Mouse (Mus musculus) embryonic facial prominence, embryonic 11.5 days (tissue): ENCODE data around the gene Arid5a. TPM values are rescaled to one million over a fixed set of nuclear protein-coding genes. Genes with fewer than 3 reads are reported as not detected.

Experiments used
- ATAC-seq: fragments of 200-750 bp; cut with Nextera tagmentation; replicated peaks from 2 replicates; pipeline ENCODE4 v1.8.0; 2017; ENCODE audit warnings: low read depth; ENCODE audit not compliant: insufficient number of reproducible peaks, low FRiP score, low TSS enrichment
- DNase-seq: peaks from one replicate; pipeline ENCODE4 v3.0.0-alpha.2; 2015; ENCODE audit warnings: low spot score
- H3K27ac ChIP-seq: fragments of 300-500 bp; sonication (generic); replicated peaks from 2 replicates; pipeline ENCODE4 v1.5.1; 2014; ENCODE audit warnings: mild to moderate bottlenecking, low read depth, low read length, control low read depth
- H3K27me3 ChIP-seq: fragments of 300-500 bp; sonication (generic); 2 replicates; pipeline ENCODE4 v1.6.1; 2014; ENCODE audit warnings: mild to moderate bottlenecking, low read length, moderate library complexity, mixed read lengths; ENCODE audit not compliant: control insufficient read depth, insufficient read depth
- H3K36me3 ChIP-seq: fragments of 300-500 bp; sonication (generic); replicated peaks from 2 replicates; pipeline ENCODE4 v1.6.1; 2014; ENCODE audit warnings: low read depth, mild to moderate bottlenecking, low read length, moderate library complexity, mixed read lengths; ENCODE audit not compliant: control insufficient read depth, insufficient read depth
- H3K4me1 ChIP-seq: fragments of 300-500 bp; sonication (generic); 2 replicates; pipeline ENCODE4 v1.6.1; 2014; ENCODE audit warnings: low read length, mixed read lengths; ENCODE audit not compliant: control insufficient read depth, insufficient read depth
- H3K4me2 ChIP-seq: fragments of 300-500 bp; sonication (generic); 2 replicates; pipeline ENCODE4 v1.6.1; 2014; ENCODE audit warnings: low read depth, mild to moderate bottlenecking, control low read depth, low read length, moderate library complexity
- H3K4me3 ChIP-seq: fragments of 300-500 bp; sonication (generic); 2 replicates; pipeline ENCODE4 v1.5.1; 2014; ENCODE audit warnings: low read depth, low read length, control low read depth
- H3K9ac ChIP-seq: fragments of 300-500 bp; sonication (generic); replicated peaks from 2 replicates; pipeline ENCODE4 v1.6.1; 2014; ENCODE audit warnings: mild to moderate bottlenecking, control low read depth, low read length
- H3K9me3 ChIP-seq: fragments of 300-500 bp; sonication (generic); replicated peaks from 2 replicates; pipeline ENCODE4 v1.6.1; 2016; ENCODE audit warnings: mild to moderate bottlenecking, low read length, inconsistent platforms, mixed read lengths; ENCODE audit not compliant: control insufficient read depth
- WGBS: fragments of 180-500 bp; shearing (Covaris S2); extraction: QIAGEN DNeasy Blood & Tissue Kit; methylation state at CpG from one replicate; pipeline ENCODE4 v1.1.7; 2014; 5-methylcytosine and 5-hydroxymethylcytosine counted together
- polyA plus RNA-seq: library from polyadenylated mRNA; unstranded; fragments of >200 nt; fragmentation: Nextera tagmentation; extraction: Ambion mirVana; gene quantifications from 2 replicates; pipeline ENCODE4 v1.2.1, GENCODE M21; 2014

Gene Arid5a
- polyA plus RNA-seq, 1 experiment from 2014 or later: 1.6 TPM

DNA sequence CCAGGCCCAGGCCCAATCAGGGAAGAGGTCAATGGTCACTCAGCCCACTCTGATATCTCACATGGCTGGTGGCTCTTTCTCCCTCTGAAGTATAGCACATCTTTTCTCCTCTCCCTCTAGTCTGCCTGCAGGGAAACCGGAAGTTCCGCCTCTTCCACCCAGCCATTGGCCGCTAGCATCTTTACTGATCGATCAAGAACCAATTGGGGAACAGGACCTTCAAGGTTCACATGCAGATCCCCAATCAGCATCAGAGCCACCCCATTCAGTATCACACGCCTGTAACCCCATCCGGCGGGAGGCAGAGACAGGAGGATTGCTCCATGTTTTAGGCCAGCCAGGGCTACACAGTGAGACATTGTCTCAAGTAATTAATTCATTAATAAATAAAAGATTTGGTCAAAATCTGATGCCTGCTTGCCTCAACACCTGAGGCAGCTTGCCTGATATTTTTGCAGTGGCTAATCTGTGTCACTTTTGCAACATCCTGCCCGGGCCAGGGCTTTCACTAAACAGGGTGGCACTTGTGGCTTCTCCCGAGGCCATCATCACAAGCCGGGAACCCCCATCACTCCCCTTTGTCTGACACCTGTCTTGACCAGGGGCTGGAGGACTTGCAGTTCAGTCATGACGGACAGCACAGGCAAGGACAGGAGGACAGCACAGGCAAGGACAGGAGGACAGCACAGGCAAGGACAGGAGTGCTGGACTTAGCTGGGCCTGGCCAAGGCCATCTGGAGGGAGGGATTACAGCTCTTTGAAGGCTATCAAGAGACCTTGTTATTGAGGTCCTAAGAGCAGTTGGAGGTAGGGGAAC lies 7.6 kb downstream of the Arid5a start:
- Histone ChIP-seq H3K4me2 (no peak overlapping the region), H3K4me3 (no peak overlapping the region), H3K9me3 (no peaks in the 10 kb centered on the region), H3K27me3 (no peaks in the 10 kb centered on the region), H3K36me3 (no peaks in the 10 kb centered on the region), H3K27ac (no peak overlapping the region), H3K9ac (no peak overlapping the region), H3K4me1 (no peaks in the 10 kb centered on the region)
- no peak for ATAC-seq
- no peak for DNase-seq
- whole genome bisulfite sequencing: 88% methylated on average over 11 of the region's 11 CpGs

GRCm38 (mm10) chr1:36315776-36316100 lies 8.2 kb downstream of the Arid5a start:
- H3K36me3 ChIP-seq: no peaks in the 10 kb centered on the region
- H3K27me3 ChIP-seq: no peaks in the 10 kb centered on the region
- no peak overlapping the region for H3K9ac ChIP-seq
- ATAC-seq (no peak), DNase-seq (no peak)
- no peaks in the 10 kb centered on the region for H3K4me1 ChIP-seq
- no peak overlapping the region for H3K27ac ChIP-seq
- 93% methylated on average over 2 of the region's 2 CpGs for WGBS
- H3K4me3 ChIP-seq: no peak overlapping the region
- no peaks in the 10 kb centered on the region for H3K9me3 ChIP-seq
- no peak overlapping the region for H3K4me2 ChIP-seq

- ATAC-seq (no peak), DNase-seq (no peak)
- Histone ChIP-seq H3K4me2 (no peak overlapping the region), H3K27ac (no peak overlapping the region), H3K27me3 (no peaks in the 10 kb centered on the region), H3K9me3 (no peaks in the 10 kb centered on the region), H3K4me1 (no peaks in the 10 kb centered on the region; the same call in 1 of the 2 replicates), H3K9ac (no peak overlapping the region), H3K36me3 (no peaks in the 10 kb centered on the region), H3K4me3 (no peak overlapping the region)
- 80% methylated on average over 2 of the region's 2 CpGs for WGBS
These were observed 13.6 kb downstream of the Arid5a start for GRCm38 (mm10) chr1:36321164-36321563.

DNA sequence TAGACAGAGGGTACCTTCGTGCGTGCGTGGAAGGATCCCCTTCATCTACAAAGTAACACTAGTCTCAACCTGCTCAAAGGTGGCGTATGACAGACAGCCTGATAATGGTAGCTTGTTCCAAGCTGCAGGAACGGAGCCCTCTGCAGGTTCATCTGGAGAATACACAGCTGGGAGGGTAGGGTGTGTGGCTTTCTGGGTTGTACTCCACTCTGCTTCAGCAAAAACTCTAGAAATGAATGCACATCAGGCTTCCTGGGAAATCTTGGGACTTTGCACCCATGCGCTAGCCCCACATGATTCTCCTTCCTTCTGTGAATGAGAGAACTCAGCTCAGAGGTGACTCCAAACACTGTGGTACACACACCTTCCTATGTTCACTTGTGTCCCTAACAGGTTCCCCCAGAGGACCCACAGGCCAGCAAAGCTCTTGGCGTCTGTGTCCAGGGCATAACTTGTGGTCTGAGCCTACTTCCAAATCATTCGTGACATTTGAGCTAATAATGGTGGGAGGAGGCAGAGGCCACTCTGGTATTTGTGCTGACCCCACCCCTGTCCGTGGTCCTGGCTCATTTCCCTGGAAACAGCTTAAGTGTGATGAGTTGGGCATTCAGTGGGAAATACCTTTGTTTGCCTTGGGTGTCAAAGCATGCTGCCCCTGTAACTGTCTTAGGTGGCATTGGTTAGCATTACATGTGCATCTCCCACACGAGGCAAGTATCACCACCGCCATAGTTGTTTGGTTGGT lies 14.5 kb downstream of the Arid5a start:
- Histone ChIP-seq H3K36me3 (no peaks in the 10 kb centered on the region), H3K9me3 (no peaks in the 10 kb centered on the region), H3K4me3 (no peak overlapping the region), H3K4me1 (no peaks in the 10 kb centered on the region; the same call in 1 of the 2 replicates), H3K27ac (no peak overlapping the region), H3K27me3 (no peaks in the 10 kb centered on the region), H3K9ac (no peak overlapping the region), H3K4me2 (no peak overlapping the region)
- WGBS: 73% methylated on average over 11 of the region's 11 CpGs
- DNase-seq (no peak), ATAC-seq (no peak)

- ATAC-seq: no peak; the same call in 1 of the 2 replicates
- no peak for DNase-seq
- no peak overlapping the region for H3K4me2 ChIP-seq
- no peaks in the 10 kb centered on the region for H3K9me3 ChIP-seq
- H3K27me3 ChIP-seq: no peaks in the 10 kb centered on the region
- no peak overlapping the region for H3K4me3 ChIP-seq
- 31% methylated on average over 9 of the region's 9 CpGs for WGBS
- H3K9ac ChIP-seq: no peak overlapping the region
- no peaks in the 10 kb centered on the region for H3K36me3 ChIP-seq
- H3K4me1 ChIP-seq: no peaks in the 10 kb centered on the region; the same call in 1 of the 2 replicates
- H3K27ac ChIP-seq: no peak overlapping the region
These were observed 15.5 kb downstream of the Arid5a start for GRCm38 (mm10) chr1:36323076-36323475.

GRCm38 (mm10) chr1:36323746-36324448 lies 16.4 kb downstream of the Arid5a start:
- no peak overlapping the region for H3K4me2 ChIP-seq
- H3K27ac ChIP-seq: no peak overlapping the region
- DNase-seq: peak; percentile 69
- no peak overlapping the region for H3K4me3 ChIP-seq
- H3K27me3 ChIP-seq: no peaks in the 10 kb centered on the region
- no peak overlapping the region for H3K9ac ChIP-seq
- no peaks in the 10 kb centered on the region; the same call in 1 of the 2 replicates for H3K4me1 ChIP-seq
- 51% methylated on average over 7 of the region's 8 CpGs for WGBS
- H3K9me3 ChIP-seq: no peaks in the 10 kb centered on the region
- no peak for ATAC-seq
- no peaks in the 10 kb centered on the region for H3K36me3 ChIP-seq

DNA sequence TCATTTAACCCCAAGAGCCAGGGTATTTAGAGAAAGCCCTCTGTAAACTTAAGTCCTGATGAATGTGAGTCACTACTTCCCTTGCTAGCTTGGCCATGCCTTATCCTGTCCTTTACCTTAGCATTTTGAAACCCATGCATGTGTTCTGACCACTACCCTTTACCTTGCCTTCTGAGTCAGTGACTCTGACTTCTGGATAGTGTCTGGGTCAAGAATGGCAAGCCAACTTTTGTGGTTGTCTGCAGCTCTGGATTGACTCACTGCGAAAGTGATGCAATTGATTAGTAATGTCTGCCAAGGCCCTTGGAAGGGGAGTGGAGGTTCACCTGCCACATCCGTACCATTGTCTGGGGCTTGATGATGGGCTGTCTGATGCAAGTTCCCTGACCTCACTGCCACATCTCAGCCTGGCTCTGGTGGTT lies 18.4 kb downstream of the Arid5a start:
- H3K4me1 ChIP-seq: no peaks in the 10 kb centered on the region; the same call in 1 of the 2 replicates
- H3K9me3 ChIP-seq: no peaks in the 10 kb centered on the region
- no peak for ATAC-seq
- no peaks in the 10 kb centered on the region for H3K36me3 ChIP-seq
- no peak overlapping the region for H3K27ac ChIP-seq
- H3K27me3 ChIP-seq: no peaks in the 10 kb centered on the region
- no peak overlapping the region for H3K4me2 ChIP-seq
- no peak overlapping the region for H3K9ac ChIP-seq
- 93% methylated on average over 2 of the region's 2 CpGs for WGBS
- no peak overlapping the region for H3K4me3 ChIP-seq
- no peak for DNase-seq
